Mouse (Mus musculus) layer of hippocampus, adult 9-11 months (tissue): Measurements from ENCODE around the gene Tbc1d7.
A peak's percentile ranks its signal among the peaks of the same experiment; 100 is the strongest.

ENCODE experiments used
- DNase-seq: peaks from one replicate; pipeline ENCODE4 v3.0.0; 2022

Tbc1d7 gene

DNA sequence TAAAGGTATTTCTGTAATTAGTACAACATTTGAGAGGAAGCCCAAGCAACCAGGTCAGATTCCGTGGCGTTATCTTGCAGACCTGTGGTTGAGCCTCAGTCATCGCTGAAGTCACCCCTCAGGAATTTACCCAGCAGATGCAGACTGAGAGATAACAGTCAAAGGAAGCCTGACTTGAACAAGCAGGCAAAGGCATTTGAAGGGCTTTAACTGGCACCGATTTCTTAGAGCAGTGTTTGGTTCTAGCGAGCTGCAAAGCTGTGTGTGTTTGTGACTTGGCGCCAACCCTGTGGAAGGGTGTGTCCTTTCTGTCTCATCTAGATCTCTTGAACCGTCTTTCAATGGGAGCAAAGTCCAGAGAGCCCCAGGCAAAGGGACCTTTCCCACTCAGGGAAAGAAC, 22.0 kb upstream of the Tbc1d7 start:
- DNase-seq, result no peak

- peak; percentile 67 for DNase-seq
These were observed 20.5 kb upstream of the Tbc1d7 start for GRCm38 (mm10) chr13:43191741-43192192.

DNA sequence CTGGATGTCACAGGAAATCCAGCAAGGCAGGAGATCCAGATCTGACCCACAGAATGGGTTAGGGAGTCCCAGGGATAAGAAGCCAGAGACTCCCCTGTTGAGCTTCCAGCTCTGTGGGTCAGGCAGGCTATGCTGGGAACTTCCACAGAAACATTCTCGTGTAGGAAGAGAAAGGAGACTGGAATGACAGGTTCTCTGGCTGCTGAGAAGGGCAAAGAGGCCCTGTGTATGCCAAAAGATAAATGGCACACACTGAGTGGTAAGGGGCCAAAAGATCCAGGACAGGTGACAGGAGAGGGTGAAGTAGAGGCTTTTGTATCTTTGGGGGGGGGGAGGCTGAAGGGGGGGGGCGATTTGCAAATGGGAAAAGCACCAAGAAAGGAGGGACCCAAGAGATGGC, 20.0 kb upstream of the Tbc1d7 start:
- no peak for DNase-seq

GRCm38 (mm10) chr13:43187736-43188135, 16.4 kb upstream of the Tbc1d7 start:
- DNase-seq, result no peak

DNA sequence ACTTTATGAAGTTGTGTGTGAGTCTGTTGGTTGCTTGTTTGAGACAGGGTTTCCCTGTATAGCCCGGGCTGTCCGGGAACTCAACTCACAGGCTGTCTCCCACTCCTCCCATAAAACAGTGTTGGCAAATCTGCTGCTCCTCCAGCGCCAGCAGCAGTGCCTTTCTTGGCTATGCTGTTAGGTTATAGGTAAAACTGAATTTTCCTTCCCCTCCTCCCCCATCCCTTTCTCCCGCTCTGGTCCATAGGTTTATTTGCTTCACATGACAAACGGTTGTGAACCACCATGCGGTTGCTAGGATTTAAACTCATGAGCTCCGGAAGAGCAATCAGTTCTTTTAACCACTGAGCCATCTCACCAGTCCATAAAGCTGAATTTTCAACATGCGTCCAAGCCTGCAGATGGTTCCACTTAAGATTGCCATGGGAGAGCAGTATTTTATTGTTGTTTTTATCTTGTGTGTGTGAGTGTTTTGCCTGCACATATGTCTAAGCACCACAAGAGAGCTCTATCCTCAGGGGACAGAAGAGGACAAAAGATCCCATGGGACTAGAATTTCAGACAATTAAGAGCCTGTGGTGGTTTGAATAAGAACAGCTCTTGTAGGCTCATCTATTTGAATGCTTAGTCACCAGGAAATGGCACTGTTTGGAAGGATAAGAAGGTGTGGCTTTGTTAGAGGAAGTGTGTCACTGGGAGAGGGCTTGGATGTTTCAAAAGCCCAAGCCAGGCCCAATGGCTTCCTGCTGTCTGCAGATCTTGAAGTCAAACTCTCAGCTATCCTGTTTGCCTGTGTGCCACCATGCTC, 12.2 kb upstream of the Tbc1d7 start:
- DNase-seq, result no peak

- DNase-seq, result peak; percentile 73
These were observed 11.3 kb upstream of the Tbc1d7 start for GRCm38 (mm10) chr13:43182465-43183201.

GRCm38 (mm10) chr13:43181104-43181503, 9.8 kb upstream of the Tbc1d7 start:
- no peak for DNase-seq

DNA sequence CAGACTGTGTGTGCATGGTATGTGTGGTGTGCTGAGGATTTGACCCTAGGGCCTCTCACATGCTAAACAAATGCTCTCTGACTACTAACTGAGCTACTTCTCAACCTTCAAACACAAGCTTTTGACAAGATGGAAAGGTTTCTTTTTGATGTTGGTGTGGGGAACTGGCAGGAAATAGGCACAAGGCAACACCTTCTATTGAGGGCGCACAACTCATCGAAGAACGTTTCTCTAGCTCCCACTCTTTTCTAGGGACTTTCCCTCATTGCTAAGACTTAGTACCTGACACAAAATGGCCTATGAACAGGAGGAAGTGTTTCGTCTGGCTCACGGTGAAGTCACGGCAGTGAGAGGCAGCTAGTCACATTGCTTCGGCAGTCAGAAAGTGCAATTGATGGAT, 6.0 kb upstream of the Tbc1d7 start:
- no peak for DNase-seq

GRCm38 (mm10) chr13:43176676-43177075, 5.4 kb upstream of the Tbc1d7 start:
- no peak for DNase-seq

DNA sequence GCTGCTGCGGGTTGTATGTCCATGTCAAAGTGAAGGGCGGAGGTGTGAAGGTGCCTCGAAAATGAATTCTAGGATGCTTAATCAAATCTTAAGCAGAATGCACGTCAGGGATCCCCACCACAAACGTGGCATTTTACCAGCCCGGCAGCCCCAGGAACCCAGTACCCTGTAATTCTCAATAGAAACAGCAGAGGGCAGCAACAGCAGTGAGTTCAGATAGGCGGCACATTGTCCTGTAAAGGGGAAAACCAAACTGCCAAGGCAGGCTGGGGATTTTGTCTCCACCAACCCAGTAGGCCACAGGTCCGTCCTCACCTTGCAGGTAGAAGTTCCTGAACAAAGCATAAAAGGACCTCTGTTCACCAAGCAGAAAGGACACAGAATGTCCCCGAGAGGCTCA, 2.0 kb upstream of the Tbc1d7 start:
- DNase-seq, result peak; percentile 73

GRCm38 (mm10) chr13:43172036-43172713, 874 bp upstream of the Tbc1d7 start:
- DNase-seq, result no peak

DNA sequence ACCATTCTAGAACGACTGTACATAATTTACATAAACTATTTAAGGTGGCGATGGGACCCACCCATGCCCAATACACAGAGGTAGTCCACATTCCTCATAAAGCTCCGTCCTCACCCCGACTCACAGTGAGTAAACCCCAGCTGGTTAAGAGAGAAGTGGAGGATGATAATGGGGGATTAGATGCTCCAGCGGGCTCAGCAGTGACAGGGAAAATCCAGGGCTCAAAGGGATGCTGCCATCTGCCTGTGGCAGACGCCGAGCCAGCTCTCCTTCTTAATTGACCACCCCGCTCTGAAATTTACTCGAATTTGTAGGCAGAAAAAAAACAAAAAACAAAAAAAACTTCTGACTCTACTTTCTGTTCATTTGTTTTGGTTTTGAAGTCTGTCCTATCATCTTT, 3.6 kb downstream of the Tbc1d7 start:
- DNase-seq, result no peak

GRCm38 (mm10) chr13:43159429-43159828, 11.9 kb downstream of the Tbc1d7 start:
- DNase-seq, result no peak

DNA sequence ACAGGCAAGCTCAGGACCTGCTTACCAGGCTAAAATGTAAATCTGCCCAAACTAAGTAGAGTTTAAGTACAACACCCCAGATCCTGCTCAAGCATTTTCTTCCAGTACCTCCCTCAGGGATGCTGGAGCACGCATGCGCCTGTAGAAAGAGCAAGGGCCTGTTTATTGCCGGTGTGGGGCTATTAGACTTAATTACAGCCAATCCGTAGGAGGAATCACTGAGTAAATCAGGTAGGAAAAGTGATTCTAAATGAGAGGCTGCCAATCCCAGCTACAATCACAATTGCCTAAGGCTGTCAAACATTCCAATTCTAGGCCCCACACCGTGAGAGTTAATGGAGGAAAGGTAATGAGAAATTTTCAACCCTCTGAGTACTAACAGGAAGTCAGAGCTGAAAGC, 13.0 kb downstream of the Tbc1d7 start:
- DNase-seq, result no peak

- no peak for DNase-seq
These were observed 13.9 kb downstream of the Tbc1d7 start for GRCm38 (mm10) chr13:43157370-43157769.

DNA sequence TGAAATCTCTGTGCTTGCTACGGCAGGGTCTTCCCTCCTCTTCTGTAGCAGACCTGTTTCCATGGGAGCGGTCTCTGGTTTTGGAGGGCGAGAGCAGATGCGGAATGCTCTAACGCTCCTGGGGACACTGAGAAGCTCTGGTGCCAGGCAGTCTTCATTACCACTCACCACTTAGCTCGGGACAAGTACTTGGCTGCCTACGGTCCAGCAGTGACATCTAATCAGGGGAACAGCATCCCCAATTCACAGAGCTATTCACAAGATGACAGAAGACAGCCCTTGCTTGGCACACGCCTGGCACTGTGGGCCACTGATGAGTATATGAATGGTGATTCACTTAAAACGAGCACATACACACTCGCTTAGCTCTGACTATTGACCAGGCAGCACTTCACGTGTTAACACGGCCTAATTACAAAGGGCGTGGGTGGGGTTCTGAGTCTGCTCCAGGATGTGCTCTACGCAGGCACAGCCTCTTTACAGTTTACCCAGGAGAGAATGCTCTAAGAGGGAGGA, 19.2 kb downstream of the Tbc1d7 start:
- no peak for DNase-seq

- no peak for DNase-seq
These were observed 21.6 kb downstream of the Tbc1d7 start for GRCm38 (mm10) chr13:43149661-43150060.

GRCm38 (mm10) chr13:43148692-43149091, 22.6 kb downstream of the Tbc1d7 start:
- peak; percentile 26 for DNase-seq

DNA sequence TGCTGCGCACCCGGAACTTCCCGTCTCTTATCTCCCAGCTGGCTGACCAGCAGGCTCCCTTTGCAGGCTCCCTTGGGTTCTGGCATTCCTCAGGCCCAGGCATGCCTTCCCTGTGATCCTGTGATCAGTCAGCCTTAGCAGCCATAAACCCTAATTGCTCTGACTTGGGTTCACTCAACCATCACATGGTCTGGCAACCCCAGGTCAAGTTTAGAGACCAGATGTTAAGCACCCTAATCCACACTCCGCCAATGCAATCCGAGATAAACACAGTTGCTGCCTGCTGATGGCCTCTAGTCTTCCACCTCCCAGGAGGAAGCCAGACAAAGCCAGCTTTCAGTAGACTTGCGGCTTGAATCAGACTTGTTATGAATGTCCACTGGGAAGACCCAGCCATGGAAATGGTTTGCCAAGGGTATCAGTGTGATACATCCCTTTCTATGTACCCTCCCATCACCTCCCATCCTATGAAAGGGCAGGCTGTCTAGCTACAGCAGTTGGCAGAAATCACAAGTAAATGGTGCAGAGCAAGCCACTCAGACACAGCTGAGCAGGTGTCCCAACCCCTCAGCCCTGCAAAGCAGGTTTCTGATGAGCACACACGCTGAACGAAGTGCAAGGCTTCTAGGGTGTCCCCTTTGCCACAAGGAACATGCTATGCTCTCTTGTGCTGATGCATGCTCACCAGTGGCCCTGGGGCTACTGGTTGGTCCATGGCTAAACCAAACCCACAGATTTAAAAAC, 24.6 kb downstream of the Tbc1d7 start:
- DNase-seq, result no peak

DNA sequence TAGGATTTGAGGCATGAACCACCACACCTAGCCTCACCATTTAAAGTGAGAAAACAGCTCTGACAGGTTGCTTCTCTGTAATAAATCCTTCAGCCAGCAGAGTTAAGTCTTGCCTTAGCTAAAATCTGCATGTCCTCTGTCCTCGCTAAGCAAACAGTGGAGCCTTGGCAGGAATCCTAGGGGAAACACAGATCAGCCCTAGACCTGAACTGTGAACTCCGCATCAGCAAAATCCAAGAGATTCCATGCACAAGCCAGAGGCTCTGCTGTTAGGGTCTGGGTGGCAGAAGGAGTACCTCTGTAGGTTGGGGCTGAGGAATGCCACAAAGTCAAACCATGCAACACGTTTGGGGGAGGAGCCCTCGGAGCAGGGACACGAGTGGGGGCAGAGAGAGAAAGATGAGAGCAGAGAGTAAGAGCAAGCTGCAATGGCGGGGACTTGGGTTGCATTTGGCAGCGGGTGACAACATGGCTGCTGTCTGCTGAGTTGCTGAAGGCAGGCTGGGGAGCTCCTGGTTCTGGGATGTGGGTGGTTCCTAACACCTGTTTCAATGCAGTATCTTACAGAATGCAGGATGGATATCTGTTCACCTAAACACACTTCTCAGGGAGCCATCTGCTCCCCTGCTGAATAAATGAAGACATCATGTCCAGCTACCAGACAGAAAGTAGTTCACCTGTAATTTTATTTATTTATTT, 26.4 kb downstream of the Tbc1d7 start:
- DNase-seq, result peak; percentile 54

DNA sequence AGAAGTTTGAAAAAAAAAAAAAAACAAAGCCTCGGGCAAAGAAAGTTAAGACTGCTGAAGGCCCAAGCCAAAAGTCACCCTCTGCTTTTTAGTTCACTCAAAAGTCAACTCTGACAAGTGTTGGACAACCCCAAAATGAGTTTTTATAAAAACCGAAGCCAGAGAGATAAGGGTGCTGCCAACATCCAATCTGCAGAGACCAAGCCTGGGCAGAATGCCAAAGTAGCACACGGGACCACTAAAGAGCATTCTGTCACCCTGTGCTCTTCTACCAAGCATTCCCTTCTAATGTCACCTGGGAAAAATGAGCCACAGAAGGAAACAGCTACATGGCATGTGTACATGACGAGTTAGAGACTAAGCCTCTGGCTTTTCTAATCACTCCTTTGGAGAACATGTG, 36.8 kb downstream of the Tbc1d7 start:
- DNase-seq, result no peak

- DNase-seq, result no peak
These were observed 37.9 kb downstream of the Tbc1d7 start for GRCm38 (mm10) chr13:43133400-43133799.
